Mouse (Mus musculus) E14TG2a.4 (cell line): ENCODE measurements around the gene Plxdc2.

Experiments used
- CTCF ChIP-seq: conservative IDR thresholded peaks from 2 replicates; pipeline ENCODE4 v1.5.1; 2014; ENCODE audit warnings: low read length
- NANOG ChIP-seq: IDR thresholded peaks from 2 replicates; pipeline ENCODE4 v1.6.1; 2014; ENCODE audit warnings: borderline replicate concordance, low read length, mixed read lengths

DNA sequence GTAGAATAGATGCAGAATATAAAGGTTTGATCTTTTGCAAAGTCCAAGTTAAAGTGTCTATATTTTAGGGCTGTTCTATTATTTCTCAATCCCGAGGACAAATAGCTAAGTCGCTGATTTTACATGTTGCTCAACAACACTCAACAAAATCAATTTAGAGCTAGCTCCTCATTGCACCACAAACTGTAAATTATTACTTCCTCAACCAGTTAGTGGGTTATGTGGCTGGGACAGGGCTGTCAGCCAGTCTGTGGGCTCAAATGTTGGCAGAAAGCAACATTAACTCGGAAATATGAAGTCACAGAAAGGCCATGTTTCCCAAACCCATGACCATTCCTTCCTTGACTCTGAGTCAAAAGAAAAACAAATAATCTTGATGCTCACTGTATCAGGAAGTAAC is 135.1 kb downstream of the Plxdc2 start:
- TF ChIP-seq NANOG (no peak), CTCF (no peak)
